Mouse (Mus musculus) liver, embryonic 11.5 days (tissue): ENCODE measurements around the gene Ppp1r27. TPM values are rescaled to one million over a fixed set of nuclear protein-coding genes. Genes with fewer than 3 reads are reported as not detected.
A peak's percentile ranks its signal among the peaks of the same experiment; 100 is the strongest.

Experiments
- ATAC-seq: fragments of 200-750 bp; cut with Nextera tagmentation; replicated peaks from 2 replicates; pipeline ENCODE4 v1.8.0; 2017; ENCODE audit warnings: moderate number of reproducible peaks, mild to moderate bottlenecking, moderate TSS enrichment, moderate library complexity; ENCODE audit not compliant: low FRiP score
- DNase-seq: peaks from one replicate; pipeline ENCODE4 v3.0.0-alpha.2; 2017; ENCODE audit warnings: low spot score
- H3K27ac ChIP-seq: fragments of 300-500 bp; sonication (generic); 2 replicates; pipeline ENCODE4 v1.5.1; 2014; ENCODE audit warnings: mild to moderate bottlenecking, low read depth, low read length, control low read depth
- H3K27me3 ChIP-seq: fragments of 300-500 bp; sonication (generic); replicated peaks from 2 replicates; pipeline ENCODE4 v1.6.1; 2014; ENCODE audit warnings: low read length, mixed read lengths; ENCODE audit not compliant: control insufficient read depth, insufficient read depth
- H3K36me3 ChIP-seq: fragments of 300-500 bp; sonication (generic); 2 replicates; pipeline ENCODE4 v1.6.1; 2014; ENCODE audit warnings: mild to moderate bottlenecking, low read length, moderate library complexity, mixed read lengths; ENCODE audit not compliant: control insufficient read depth, insufficient read depth
- H3K4me1 ChIP-seq: fragments of 300-500 bp; sonication (generic); replicated peaks from 2 replicates; pipeline ENCODE4 v1.6.1; 2014; ENCODE audit warnings: low read length, mixed read lengths; ENCODE audit not compliant: control insufficient read depth, insufficient read depth
- H3K4me2 ChIP-seq: fragments of 300-500 bp; sonication (generic); 2 replicates; pipeline ENCODE4 v1.6.1; 2014; ENCODE audit warnings: mild to moderate bottlenecking, control low read depth, moderate library complexity
- H3K4me3 ChIP-seq: fragments of 300-500 bp; sonication (generic); 2 replicates; pipeline ENCODE4 v1.5.1; 2014; ENCODE audit warnings: low read depth, low read length, control low read depth
- H3K9ac ChIP-seq: fragments of 300-500 bp; sonication (generic); 2 replicates; pipeline ENCODE4 v1.6.1; 2014; ENCODE audit warnings: low read depth, low read length, control low read depth
- H3K9me3 ChIP-seq: fragments of 300-500 bp; sonication (generic); 2 replicates; pipeline ENCODE4 v1.6.1; 2016; ENCODE audit warnings: low read length, inconsistent platforms, mixed read lengths; ENCODE audit not compliant: control insufficient read depth
- WGBS: fragments of 180-500 bp; shearing (Covaris S2); extraction: QIAGEN DNeasy Blood & Tissue Kit; methylation state at CpG from one replicate; pipeline ENCODE4 v1.1.7; 2014; 5-methylcytosine and 5-hydroxymethylcytosine counted together
- polyA plus RNA-seq: library from polyadenylated mRNA; unstranded; fragments of >200 nt; fragmentation: Nextera tagmentation; extraction: Ambion mirVana; gene quantifications from 2 replicates; pipeline ENCODE4 v1.2.1, GENCODE M21; 2014

The Ppp1r27 gene
- polyA plus RNA-seq, 1 experiment from 2014 or later, result not detected

DNA sequence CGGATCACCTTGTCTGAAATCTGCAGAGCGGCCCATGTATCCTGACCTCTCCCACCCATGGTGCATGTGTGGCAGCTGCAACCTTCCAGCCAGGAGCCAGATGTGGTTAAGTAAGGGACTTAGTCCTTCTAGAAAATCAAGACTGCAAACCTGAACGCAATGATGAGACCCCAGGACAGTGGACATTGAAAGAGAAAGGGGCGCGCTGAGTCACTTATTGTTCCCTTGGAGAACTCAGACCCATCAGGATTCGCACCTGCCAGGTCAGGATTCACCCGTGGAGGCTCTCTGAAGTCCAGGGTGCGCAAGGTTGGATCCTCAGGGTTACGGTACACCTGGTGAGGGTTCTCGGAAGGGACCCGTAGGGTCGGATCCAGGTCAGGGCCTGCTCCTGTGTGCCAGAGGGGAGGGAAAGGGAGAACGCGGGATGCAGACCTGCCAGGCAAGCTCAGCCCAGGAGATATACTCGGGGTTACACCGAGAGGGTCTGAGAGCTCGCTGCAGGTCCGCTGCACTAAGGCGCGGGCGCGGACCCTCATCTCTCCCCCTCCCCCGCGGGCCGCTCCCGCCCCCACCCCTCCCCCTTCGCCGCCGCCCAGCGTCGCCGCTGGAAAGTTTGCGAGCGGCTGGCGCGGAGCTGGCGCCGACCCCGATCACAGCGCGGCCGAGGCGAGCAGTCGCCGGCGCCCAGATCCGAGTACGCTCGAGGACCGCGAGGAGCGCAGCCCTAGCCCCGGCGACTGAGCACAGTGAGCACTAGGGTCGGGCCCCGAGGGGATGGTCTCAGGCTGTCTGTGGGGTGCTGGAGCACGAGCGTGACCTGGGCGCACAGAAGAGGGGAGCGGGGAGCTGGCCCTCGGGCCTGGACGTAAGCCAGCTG, 20.6 kb downstream of the Ppp1r27 start, which contains the start of gene Gcgr:
Gene Gcgr (plus strand): TSS at position 615 of the 880 bp plus-strand sequence.
- 8% methylated on average over 59 of the region's 62 CpGs for WGBS
- Histone ChIP-seq H3K27me3 (peaks cover 65% of the 10 kb centered on the region), H3K4me3 (peak within 1 kb of the TSS; percentile 37), H3K4me2 (peak within 1 kb of the TSS; percentile 66), H3K36me3 (no peaks in the 10 kb centered on the region), H3K4me1 (peaks cover 16% of the 10 kb centered on the region), H3K9me3 (no peaks in the 10 kb centered on the region), H3K9ac (peak within 1 kb of the TSS; percentile 44), H3K27ac (no peak within 1 kb of the TSS)
- ATAC-seq, result peak; percentile 35; the same call in 1 of the 2 replicates
- peak; percentile 47 for DNase-seq

DNA sequence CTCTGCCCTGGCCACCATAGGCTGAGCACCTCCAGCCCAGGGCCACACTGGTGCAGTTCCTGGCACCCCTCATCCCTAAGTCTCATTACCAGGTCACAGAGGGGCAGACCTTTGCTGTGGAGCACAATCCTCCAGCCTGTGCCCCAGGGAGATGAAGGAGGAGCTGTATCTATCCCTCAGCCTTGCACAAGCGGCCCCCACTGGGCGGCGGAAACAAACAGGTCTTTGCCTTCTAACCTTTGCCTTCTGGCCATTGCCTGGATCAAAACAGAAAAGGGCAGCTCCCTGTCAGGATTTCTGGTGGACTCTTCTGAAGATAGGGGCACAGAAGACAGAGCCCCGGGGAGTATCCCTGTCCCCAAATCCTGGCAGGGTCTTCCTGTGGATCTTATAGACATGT, 22.0 kb downstream of the Ppp1r27 start:
- WGBS, result 49% methylated on average over 4 of the region's 4 CpGs
- no peak for ATAC-seq
- Histone ChIP-seq H3K9ac (no peak overlapping the region), H3K9me3 (no peaks in the 10 kb centered on the region), H3K4me2 (no peak overlapping the region), H3K36me3 (no peaks in the 10 kb centered on the region), H3K4me3 (no peak overlapping the region), H3K27me3 (peaks cover 56% of the 10 kb centered on the region), H3K4me1 (peaks cover 16% of the 10 kb centered on the region), H3K27ac (0 out of 2 replicates have a peak overlapping the region, but pooled peaks have one; percentile 5)
- DNase-seq, result no peak

DNA sequence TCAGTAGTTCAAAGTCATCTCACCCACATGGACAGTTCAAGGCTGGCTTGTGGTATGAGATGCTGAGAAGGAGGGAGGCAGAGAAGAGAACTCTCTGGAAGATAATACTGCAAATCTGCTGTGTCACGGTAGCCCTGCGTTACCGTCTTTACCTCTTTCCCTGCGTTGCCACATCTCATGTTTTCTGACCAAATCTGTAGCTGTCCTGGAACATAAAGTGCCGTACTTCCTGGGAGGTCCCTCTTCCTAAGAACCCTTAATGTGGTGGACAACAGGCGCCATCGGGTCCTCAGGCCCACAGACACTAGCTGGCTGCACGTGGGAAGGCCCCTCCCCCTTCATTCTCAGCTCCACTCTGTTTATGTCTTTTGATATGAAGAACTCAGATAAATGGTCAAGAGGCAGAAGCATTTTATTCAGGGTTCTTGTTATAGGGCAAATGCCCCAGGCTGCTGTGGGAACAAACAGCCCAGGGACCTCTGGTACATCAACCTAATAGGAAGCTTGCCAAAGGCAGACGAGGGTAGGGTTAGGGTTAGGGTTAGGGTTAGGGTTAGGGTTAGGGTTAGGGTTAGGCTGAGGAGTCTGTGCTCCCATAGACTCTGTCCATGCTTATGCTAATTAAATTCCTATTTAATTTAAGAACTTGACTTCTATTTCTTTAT, 23.1 kb downstream of the Ppp1r27 start:
- WGBS, result 68% methylated on average over 9 of the region's 9 CpGs

DNA sequence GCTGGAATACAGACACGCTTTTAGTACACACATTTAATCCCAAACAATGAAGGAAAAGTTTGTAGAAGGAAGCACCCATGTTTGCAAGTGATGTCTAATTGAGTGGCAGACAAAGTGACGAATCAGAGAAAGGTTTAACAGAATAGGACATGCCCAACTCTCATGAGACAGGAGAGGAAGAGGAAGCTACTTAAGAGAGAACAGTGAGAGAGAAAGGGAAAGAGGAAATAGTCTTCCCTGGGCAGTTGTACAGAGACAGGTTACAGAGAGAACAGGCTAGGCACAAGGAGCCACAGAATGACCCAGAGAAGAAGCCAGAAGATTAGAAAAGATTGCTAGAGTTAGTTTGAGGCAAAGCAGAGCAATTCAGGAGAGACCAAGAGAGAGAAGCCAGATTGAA, 25.0 kb downstream of the Ppp1r27 start:
- peaks cover 16% of the 10 kb centered on the region for H3K4me1 ChIP-seq
- H3K27me3 ChIP-seq, result peaks cover 31% of the 10 kb centered on the region
- WGBS, result 77% methylated on average over 2 of the region's 2 CpGs
- no peaks in the 10 kb centered on the region for H3K9me3 ChIP-seq
- H3K4me3 ChIP-seq, result no peak overlapping the region
- no peak overlapping the region for H3K4me2 ChIP-seq
- DNase-seq (no peak), ATAC-seq (no peak)
- H3K27ac ChIP-seq, result no peak overlapping the region
- H3K36me3 ChIP-seq, result no peaks in the 10 kb centered on the region
- no peak overlapping the region for H3K9ac ChIP-seq

More for the DNA sequence above, 23.1 kb downstream of the Ppp1r27 start:
- H3K4me1 ChIP-seq, result peaks cover 16% of the 10 kb centered on the region
- H3K4me3 ChIP-seq, result no peak overlapping the region
- no peaks in the 10 kb centered on the region for H3K9me3 ChIP-seq
- ATAC-seq (no peak), DNase-seq (no peak)
- H3K27me3 ChIP-seq, result peaks cover 50% of the 10 kb centered on the region
- H3K4me2 ChIP-seq, result no peak overlapping the region
- H3K36me3 ChIP-seq, result no peaks in the 10 kb centered on the region
- no peak overlapping the region for H3K9ac ChIP-seq
- H3K27ac ChIP-seq, result no peak overlapping the region

DNA sequence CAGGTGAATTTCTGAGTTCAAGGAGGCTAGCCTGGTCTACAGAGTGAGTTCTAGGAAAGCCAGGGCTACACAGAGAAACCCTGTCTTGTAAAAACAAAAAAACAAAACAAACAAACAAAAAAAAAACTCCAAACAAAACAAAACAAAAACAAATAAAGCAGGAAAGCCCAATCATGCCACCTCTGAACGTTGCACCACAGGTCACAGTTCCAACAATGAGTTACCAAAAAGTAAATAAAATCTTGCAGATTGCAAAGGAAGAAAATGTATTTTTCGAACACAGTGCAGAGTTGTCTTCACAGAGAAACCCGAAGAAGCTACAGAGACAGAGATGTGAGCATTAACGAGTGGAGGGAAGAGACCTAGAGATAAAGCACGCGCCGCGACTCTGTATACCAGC, 28.4 kb downstream of the Ppp1r27 start:
- Histone ChIP-seq H3K4me2 (no peak overlapping the region), H3K9ac (no peak overlapping the region), H3K4me1 (peaks cover 16% of the 10 kb centered on the region), H3K27ac (no peak overlapping the region), H3K9me3 (no peaks in the 10 kb centered on the region), H3K27me3 (no peaks in the 10 kb centered on the region), H3K4me3 (no peak overlapping the region), H3K36me3 (no peaks in the 10 kb centered on the region)
- 77% methylated on average over 8 of the region's 8 CpGs for WGBS
- no peak for DNase-seq
- ATAC-seq, result no peak

DNA sequence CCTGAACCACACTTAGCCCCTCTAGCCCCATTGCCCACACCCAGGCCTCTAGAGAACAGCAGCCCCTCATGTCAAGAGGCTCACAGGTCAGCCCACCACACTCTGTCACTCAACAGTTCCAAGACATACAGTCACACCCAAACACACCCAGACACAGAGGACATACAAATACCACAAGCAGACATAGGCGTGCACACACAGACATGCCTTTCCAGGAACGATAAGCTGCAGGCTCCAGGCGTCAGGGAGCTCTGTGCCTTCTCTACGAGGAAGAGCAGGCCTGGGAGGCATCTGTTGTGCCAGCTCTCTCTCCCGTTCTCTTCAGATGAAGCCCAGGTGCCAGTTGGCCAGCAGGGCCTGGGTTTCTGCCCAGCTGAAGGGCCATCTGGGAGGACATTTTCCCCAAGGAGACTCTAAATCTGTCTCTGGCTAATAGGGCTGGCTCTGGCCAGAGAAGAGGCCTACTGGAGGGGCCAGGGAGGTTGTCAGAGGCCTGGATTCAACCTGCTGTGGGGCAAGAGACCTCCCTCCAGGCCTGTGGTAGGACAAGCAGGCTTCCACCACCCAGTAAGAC, 29.9 kb downstream of the Ppp1r27 start:
- H3K9me3 ChIP-seq, result no peaks in the 10 kb centered on the region
- H3K4me2 ChIP-seq, result no peak overlapping the region
- WGBS, result 74% methylated on average over 5 of the region's 5 CpGs

DNA sequence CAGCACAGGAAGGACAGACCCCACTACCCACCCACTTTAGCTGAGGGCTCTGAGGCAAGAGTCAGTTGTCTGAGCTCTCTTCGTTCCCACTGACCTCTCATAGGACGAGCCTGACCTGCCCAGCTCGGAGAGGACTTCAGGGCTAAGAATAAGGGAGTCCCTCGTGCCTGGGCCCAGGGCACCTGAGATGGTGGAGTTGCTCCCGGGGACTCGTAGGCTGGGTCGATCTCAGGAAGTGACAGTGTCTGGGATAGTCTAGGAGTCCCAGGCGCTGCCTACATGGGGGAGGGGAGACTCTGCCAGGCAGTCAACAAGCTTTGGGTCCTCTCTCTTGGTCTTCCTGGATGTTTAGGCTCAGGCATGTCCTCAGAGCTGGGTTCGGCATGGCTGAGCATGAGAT, 30.4 kb downstream of the Ppp1r27 start:
- ATAC-seq, result peak; percentile 8; the same call in 1 of the 2 replicates
- no peak overlapping the region for H3K4me2 ChIP-seq
- H3K4me3 ChIP-seq, result no peak overlapping the region
- no peak for DNase-seq
- H3K27me3 ChIP-seq, result no peaks in the 10 kb centered on the region
- WGBS, result 74% methylated on average over 9 of the region's 9 CpGs
- peak overlapping the region; percentile 23; the same call in 1 of the 2 replicates for H3K9ac ChIP-seq
- H3K27ac ChIP-seq, result peak overlapping the region; percentile 28
- peaks cover 16% of the 10 kb centered on the region for H3K4me1 ChIP-seq
- H3K36me3 ChIP-seq, result no peaks in the 10 kb centered on the region
- H3K9me3 ChIP-seq, result no peaks in the 10 kb centered on the region

More for the DNA sequence above, 29.9 kb downstream of the Ppp1r27 start:
- ATAC-seq (peak; percentile 78), DNase-seq (no peak)
- Histone ChIP-seq H3K27ac (peak overlapping the region; percentile 28), H3K27me3 (no peaks in the 10 kb centered on the region), H3K4me1 (peaks cover 16% of the 10 kb centered on the region), H3K9ac (no peak overlapping the region), H3K36me3 (no peaks in the 10 kb centered on the region), H3K4me3 (no peak overlapping the region)

DNA sequence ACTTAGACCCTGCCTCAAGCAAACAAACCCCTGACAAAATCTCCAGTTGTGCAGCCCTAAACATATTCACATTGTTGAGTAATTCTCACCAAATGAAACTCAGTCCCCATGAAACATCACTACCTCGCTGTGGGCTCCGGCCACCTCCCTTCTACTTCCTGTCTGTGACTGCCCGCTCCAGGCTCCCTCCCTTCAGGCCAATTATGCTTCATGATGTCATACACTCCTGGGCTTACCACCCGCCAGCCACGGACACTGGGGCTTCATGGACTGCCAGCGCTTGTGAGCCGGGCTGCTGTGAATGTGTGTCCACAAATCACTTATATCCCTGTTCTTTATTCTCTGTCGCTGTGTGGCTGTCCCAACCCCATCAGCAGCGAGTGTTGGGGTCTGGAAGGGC, 31.2 kb downstream of the Ppp1r27 start:
- no peak for DNase-seq
- no peak overlapping the region for H3K4me3 ChIP-seq
- H3K27ac ChIP-seq, result no peak overlapping the region
- H3K36me3 ChIP-seq, result no peaks in the 10 kb centered on the region
- no peak for ATAC-seq
- H3K27me3 ChIP-seq, result no peaks in the 10 kb centered on the region
- no peaks in the 10 kb centered on the region for H3K9me3 ChIP-seq
- 0 out of 2 replicates have a peak overlapping the region, but pooled peaks have one; percentile 1 for H3K4me2 ChIP-seq
- H3K9ac ChIP-seq, result no peak overlapping the region; the same call in 1 of the 2 replicates
- H3K4me1 ChIP-seq, result peaks cover 16% of the 10 kb centered on the region
- WGBS, result 30% methylated on average over 9 of the region's 9 CpGs
